Mouse (Mus musculus) CD4-positive, CD25-positive, alpha-beta regulatory T cell, adult 2 months (primary cell): Measurements from ENCODE around the gene Aph1c.
"Not testable (repeated sequence)": the region's sequence is repeated elsewhere in the genome, so short reads cannot be mapped to it uniquely, and the experiment has no call there.

Experiments
- DNase-seq: peaks from one replicate; pipeline ENCODE4 v3.0.0-alpha.2; 2012; ENCODE audit warnings: low read depth, low spot score

The Aph1c gene

DNA sequence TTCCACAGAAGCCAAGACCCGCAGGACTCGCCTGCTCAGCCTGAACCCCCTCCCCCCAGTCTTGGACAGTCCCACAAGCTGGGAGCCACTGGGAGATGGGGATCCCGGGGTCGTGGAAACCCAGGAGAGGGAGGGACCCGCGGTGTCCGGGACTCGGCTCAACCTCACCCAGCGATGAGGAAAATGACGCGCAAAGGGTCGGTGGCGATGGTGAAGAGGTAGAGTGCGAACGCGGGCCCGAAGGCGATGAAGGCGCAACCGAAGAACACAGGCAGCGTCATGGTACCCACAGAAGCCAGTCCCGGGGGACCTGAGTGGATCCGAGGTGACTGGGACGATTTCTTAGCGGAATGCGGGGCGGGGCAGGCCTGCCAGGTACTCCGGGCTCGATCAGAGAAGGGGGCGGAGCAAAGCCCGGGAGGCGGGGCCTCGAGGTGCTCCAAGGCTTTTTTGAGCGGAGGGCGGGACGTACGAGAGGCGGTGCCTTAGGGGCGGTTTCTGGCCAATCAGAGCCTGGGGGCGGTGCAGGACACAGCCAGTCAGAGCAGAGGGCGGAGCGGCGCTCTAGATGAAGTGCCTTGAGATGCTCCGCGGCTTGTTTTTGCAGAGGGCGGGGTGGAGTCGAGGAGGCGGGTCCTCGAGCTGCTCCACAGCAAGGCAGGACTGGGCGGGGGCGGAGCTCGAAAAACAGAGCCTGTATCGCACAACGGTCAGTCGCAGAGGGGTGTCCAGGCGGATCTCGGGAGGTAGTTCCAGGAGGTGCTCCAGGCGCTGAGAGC, at the start of gene Aph1c:
Gene Aph1c (minus strand): TSS at position 409 of the 779 bp plus-strand sequence.
- DNase-seq, result peak; percentile 99

DNA sequence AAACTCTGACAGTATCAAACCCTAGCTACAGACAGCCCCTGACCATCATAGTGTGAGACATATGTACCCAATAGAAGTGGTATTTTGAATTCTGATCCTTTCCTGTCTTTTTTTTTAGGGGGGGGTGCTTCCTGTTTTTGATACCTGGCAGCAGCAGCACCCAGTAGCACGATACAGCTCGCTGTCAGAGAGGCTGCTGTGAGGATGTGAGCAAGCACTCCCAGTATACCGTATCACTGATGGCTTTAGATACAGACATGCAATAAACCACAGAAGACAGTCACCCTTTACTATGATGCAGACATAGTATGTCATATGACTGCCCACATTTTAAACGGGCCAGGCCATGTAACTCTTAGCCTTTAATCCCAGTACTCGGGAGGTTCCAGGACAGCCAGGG, 49.0 kb upstream of the Aph1c start:
- DNase-seq, result peak; percentile 78

DNA sequence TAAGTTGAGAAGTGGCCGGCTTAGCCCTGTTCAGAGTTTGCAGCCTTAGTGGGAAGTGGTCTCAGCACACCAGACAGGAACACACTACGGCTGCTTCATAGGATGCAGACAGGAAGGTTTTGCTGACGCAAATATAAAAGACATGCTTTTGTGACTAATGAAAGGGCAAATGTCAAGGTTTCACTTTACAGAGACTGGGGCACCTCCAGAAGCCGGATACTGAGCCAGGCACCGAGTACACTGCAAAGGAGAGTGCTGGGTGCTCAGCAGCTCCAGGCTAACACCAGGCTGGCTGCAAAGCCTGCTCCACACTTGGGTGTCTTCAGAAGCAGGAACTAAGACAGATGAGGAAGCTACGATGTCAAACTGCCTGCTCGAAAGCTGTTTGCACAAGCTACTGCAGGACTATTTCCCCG, 47.9 kb upstream of the Aph1c start:
- DNase-seq, result peak; percentile 83

DNA sequence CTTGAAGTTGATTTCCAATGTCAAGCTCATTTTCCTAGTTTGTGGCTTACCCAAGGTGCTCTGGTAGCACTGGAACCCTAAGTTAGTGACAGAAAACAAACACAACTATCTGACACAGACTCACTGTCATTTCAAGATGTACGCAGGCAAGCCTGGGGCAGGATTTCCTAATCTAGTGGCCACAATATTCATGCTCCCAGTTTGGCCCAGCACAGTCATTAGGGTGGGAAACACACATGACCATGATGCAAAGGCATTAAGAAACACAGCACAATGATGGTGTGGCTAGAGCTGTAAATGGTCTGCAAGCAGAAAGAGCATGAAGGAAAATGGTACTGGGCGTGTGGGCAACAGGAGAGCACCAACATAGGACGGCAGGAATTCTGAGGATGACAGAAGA, 47.3 kb upstream of the Aph1c start:
- DNase-seq, result no peak

DNA sequence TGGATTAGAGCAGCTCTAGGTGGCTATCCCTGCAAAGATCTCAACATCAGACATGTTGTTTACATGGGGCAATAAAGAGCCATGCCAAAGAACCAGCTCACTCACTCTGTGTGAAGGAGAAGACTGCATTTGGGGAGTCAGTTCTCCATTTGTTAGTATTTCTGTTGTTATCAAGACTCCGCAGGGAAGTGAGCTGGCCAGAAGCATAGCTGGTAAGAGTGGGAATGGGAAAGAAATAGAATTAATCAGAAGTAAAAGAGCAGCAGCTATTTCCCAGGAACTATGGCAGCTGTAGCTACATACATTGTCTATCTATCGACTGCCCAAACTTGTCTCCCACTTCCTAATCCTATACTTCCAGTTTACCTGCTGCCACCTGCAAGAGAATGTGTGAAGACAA, 46.2 kb upstream of the Aph1c start:
- DNase-seq, result no peak

DNA sequence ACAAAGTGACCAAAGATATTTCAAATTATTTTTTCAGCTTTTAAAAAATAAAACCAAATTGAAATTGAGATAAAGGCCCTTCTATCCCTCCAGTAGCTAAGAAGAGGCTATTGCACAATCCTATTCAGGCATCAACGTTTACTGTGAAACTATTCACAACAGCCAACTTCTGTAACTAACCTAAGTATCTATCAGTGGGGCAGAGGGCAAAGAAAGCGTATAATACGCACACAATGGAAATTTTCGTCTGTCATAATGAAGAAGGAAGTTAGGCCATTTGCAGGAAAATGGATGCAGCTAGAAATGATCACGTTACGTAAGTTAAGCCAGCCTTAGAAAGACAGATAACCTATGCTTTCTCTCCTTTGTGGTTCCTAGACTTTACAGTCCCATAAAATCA, 45.0 kb upstream of the Aph1c start:
- no peak for DNase-seq

DNA sequence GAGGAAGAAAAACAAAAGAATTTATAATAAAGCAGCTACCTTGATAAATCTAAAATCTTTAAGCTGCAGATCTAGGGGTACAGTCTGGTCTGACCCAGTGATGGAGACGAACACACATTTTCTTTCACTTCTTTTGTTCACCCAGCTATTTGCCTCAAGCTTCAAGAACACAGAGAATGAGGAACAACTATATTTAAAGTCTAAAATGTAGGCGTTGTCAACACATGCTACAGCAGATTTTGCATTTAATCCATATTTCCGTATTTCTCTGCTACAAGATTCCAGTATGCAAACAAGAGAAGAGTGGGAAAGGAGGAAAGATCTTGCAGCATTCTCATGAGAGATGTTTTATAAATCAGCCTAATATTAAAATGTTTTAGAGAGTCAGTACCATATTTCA, 44.4 kb upstream of the Aph1c start:
- no peak for DNase-seq

DNA sequence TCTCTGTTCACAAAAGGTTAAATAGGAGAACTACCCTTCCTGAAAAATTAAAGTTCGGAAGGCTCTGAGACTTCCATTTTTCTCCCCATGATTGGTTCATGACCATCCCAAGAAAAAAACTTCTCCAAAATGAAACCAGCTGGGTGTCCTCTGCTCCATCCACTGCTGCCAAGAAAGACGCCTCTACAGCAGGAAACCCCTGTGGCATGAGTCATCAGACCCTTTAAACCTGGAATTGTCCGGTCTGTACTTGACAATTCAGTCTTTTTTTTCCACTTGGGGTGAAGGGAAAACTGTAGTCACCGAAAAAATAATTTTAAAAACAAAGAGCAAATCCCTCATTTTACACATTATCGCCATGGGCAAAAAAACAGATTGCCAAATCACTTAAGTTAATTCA, 42.1 kb upstream of the Aph1c start:
- DNase-seq, result no peak

DNA sequence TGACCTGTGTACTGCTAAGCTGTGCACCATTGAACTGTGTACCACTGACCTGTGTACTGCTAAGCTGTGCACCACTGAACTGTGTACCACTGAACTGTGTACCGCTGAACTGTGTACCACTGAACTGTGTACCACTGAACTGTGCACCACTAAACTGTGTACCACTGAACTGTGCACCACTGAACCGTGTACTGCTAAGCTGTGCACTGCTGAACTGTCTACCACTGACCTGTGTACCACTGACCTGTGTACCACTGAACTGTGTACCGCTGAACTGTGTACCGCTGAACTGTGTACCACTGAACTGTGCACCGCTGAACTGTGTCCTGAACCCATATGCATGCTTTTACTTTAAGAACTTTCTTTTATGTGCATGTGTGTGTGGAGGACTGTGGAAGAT, 39.8 kb upstream of the Aph1c start:
- no peak for DNase-seq

DNA sequence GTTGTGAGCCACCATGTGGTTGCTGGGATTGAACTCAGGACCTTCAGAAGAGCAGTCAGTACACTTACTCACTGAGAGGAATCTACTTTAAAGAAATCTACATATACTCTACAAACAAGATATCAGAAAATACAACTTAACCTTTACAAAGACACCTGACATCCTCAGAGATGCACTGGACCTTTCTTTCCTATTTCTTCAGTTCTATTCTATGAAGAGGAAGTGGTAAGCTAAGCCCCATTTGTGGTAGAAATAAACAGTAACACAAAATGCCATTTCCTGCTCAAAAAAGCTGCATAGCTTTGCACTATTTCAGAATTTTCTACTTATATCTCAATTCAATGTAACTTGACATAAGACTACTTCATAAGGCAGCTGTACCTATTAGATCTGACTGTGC, 39.0 kb upstream of the Aph1c start:
- DNase-seq, result peak; percentile 63

DNA sequence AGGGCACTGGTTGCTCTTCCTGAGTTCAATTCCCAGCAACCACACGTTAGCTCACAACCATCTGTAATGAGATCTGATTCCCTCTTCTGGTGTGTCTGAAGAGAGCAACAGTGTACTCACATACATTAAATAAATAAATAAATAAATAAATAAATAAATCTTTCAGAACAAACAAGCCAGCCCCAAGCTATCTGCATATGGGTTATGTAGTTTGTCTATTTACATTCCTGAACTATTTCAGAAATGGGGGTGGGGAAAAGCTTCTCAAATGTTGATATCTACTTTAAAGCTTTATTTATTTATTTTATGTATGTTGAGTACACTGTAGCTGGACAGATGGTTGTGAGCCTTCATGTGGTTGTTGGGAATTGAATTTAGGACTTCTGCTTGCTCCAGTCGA, 38.5 kb upstream of the Aph1c start:
- DNase-seq, result not testable (repeated sequence)

DNA sequence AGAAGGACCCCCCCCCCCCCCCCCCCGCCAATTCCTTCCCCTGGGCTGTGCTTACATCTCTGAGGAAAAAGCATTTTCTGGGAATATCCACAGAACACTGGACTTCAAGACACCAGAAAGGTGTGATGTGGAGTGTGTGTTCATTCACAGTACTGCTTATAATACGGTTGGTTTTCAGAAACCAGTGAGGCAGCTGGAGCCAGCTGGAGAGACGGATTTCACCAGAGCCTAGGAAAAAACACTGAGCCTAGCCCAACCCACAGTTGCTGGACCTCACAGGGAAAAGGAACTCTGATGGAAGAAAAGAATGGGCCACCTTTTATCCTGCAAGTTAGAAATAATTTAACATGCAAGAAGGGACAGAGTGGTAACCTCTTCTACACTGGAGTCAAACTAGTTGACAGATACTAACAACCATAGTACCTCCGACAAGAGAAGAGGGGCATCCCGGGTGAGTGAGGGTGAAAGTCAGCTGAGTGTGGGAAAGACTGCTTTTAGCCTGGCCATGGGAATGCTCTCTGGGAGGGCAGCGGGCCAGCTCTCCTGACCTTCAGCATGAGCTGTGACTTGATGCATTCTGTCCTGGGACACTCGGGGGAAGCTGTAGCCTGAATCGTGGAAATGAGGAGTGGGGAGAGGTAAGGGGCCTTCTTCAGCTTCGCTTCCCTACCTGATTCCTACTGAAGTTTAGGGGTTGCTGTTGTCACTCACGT, 37.6 kb upstream of the Aph1c start:
- no peak for DNase-seq

DNA sequence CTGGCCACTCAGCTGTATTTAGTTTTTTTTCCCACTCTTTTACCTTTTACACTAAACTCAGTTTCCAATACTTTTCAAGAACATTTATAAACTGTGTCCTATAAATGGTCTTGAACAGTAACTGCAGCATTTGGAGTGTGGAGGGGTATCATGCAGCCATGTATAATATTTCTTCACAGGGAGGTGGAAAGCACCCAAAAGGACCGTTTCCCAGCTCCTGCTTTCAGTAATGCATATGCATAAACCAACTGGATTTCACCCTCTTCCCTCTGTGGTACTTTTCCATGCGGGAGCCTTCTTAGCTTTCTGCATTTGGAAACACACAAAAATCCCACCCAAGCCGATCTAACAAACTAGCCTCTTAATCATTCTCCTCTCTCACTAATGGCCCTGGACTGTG, 30.2 kb upstream of the Aph1c start:
- DNase-seq, result no peak

DNA sequence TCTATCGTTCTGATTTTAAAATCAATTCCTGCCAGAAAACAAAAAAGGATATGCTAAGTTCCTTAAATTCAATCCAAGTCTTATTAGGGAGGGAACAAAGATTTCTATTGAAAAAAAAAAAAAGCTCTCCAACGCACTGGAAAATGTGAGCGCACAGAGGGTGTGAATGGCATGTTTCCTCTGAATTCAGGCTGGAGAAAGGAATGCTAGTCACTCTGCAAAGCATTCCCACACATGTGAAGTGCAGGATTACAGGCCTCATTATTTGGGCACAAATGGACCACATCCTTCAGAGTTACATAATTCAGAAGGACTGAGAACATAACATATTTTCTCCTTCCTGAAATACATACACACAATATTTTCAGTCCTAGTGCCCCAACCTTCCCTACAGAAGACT, 28.9 kb upstream of the Aph1c start:
- DNase-seq, result no peak

DNA sequence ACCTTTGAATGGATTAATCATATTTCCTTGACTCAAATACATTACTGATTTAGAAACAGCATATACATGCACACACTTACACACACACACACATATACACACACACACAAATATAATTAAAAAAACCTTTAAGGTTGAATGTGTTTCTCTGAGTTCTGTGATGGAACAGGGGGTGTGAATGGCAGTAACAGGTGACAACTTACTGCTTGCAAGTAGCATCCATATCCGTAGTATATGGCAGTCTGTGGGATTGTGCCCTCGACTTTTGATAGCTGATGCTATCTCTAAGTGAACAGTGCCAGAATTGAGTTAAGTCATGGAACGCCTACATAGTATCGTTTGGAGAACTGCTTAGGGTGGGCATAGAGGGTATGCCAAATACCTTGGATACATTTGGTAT, 27.7 kb upstream of the Aph1c start:
- DNase-seq, result no peak

DNA sequence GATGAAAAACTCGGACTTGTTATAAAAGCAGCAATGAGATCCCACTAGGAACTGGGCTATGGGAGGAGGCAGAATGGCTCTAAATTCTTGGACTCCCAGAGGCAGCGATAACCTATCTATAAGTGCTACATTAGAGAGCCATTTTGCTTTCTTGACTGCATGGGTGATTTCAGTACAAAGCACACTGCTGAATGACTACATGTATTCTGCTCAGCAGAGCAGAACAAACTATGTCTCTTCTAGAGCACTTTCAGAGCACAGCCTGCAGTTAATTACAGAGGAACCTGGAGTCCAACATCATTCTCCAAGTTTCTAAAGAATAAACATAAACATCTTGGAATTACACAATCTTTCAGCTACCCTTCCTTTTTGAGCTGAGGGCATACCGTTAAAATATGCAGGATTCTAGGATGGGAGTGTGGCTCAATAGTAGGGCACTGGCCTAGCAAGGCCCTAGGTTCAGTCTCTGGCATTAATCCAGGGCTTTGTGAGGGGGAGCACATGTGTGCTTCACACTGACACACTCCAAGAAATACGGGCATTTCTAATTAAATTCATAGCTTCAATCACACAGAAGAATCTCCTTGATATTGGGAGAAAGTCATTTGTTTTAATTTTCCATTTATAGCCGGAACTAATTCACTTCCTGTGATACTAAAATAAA, 26.7 kb upstream of the Aph1c start:
- DNase-seq, result no peak

DNA sequence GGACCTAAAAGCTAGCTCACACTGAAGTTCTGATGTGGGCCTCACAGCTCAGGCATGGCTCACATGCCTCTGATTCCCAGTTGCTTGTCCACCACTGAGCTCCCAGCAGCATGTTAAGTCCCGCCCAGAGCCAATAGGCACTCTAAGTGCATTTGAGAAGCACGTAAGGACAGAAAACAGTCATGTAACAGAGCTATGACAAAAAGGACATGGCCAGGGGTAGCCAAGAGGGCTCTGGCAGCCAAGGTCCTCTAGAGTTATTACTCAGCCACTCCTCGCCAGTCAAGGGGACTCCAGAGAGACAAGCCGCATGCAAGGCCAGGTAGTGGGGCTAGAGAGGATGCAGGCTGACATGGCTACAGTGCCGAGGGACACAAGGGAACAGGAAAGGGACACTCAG, 25.0 kb upstream of the Aph1c start:
- DNase-seq, result no peak

DNA sequence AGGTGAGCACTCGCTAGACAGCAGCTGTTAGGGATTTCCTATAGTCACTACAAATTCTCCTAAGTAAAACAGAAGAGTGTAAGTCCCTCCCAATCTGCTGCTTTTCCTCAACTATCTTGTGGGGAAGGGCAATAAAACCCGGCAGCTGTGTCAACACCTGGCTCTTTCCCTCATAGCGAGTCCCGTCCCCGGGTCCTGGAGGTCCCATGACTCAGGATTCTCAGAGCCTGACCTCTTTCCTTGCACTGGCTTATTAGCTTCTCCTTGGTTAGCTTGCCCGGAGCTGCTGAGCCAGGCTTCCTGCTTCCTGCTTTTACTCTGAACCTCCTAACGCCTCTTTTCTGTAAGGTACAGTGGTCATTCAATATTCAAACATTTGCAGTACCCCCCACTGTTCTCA, 21.3 kb upstream of the Aph1c start:
- no peak for DNase-seq

DNA sequence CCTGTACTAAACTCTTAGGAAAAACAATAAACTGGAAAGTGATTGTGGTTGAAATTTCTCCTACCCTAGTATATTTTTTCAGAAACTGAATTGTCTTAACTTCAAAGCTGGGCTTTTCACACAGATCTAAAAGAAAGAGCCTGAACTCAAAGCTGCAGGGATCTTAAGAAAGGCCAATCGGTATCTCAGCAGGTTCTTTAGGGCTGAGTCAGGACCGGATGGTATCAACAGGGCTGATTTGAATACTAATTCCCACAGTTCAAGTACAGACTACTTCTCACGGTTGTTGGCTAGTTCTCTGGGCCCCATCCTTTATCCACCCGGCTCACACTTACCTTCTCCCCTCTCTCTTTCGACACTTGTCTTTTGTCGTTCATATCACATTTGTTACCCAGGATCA, 18.1 kb upstream of the Aph1c start:
- no peak for DNase-seq

DNA sequence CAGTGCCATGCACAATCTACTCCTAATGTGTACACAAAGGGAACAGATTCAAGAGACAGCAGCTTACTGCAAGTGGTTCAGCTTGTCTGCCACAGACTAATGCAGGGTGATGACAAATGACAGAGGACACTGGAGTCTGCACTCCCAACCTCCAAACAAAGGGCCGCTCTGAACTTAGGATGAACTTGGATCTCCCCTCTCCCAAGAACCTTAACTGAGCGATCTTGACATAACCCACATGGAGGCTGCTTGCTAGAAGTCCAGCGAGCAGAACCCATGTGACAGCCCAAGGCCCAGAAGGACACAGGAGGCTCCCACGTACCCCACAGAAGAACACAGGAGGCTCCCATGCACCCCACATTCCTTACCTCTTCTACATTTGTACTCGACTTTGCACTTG, 16.4 kb upstream of the Aph1c start:
- no peak for DNase-seq

DNA sequence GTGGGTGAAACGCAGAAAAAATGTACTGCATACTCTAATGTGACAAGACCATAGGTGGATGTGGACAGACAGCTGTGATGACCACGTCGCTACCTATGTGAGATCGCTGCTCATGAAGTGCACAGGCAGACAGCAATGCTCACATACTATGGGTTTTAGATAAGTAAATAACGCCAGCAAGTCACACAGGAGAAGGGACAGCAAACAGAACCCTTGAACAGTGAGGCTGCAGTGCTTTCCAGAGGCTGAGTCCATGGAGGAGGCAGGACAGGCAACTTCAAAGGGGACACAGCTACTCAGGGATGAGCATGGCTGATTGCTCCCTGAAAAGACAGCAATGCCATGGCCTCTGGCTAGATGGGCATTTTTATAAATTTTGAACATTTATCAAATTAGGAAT, 12.3 kb upstream of the Aph1c start:
- no peak for DNase-seq

DNA sequence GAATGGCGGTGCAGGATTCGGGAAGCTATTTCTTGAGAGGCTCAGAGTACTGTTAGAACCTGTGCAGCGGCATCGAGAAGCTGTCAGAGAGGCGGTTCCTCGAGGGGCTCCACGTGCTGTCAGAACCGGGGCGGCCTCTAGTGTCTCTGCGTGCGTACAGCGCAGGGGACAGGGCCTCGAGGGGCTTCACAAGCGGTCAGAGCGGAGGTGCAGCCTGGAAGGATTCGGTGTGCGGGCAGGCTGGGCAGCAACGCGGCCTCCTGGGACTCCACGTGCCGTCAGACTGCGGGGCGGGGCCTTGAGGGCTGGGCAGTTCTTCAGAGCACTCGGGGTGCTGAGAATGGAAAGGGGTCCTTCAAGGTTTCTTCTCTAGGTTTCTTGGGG, 563 bp upstream of the Aph1c start:
- no peak for DNase-seq

DNA sequence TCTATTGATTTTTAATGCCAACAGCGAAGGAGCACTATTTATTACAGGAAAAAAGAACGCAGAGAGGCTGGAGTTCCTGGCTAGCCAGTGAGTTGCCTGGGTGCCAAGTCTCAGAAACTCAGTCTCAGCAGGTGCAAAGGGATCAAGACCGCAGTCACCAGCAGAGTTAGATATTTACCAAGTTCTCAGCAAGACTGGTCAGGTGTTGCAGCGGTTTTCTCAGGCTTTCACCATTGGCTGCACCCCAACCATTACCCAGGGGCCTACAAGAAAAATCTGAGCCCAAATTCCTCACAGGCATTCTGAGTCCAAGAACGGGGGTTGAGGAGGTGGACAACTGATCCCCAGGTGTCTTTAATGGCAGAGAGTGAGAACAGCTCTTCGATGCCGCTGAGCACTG, 675 bp downstream of the Aph1c start:
- DNase-seq, result no peak
